Mouse (Mus musculus) embryo, embryonic 11 days (tissue): ENCODE data around the gene Ace.
A peak's percentile ranks its signal among the peaks of the same experiment; 100 is the strongest.

Experiments
- DNase-seq: peaks from one replicate; pipeline ENCODE4 v3.0.0-alpha.2; 2015

Gene Ace

DNA sequence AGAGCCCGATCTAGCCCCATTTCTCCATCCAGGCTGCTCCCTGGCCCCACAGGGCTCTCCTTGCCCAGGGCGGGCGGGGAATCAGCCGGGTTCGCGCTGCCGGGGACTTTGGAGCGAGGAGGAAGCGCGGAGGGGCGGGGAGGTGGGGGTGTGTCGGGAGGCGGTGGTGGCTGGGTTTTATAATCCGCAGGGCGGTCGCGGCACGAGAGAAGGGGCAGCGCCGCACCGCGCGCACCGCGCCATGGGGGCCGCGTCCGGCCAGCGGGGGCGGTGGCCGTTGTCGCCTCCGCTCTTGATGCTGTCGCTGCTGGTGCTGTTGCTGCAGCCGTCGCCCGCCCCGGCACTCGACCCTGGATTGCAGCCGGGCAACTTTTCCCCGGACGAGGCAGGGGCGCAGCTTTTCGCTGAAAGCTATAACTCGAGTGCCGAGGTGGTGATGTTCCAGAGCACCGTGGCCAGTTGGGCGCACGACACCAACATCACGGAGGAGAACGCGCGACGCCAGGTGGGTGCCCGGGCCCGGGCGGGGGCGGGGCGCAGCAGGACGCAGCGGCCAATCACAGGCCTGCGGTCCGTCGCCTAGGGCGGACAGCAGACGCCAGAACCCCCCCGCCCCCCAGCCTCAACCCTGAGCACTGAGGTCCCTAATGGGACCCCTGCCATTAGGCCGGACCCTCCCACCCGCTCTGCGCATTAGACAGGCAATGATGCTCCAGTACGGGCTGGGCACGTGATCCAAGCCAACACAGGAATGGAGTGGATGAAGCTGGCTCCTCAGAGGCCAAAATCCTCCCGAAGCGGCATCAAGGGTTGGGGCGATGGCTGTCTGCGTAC, at the start of gene Ace:
Gene Ace, plus strand, starts transcription at position 205 of the 834 bp plus-strand sequence.
- peak; percentile 57 for DNase-seq

DNA sequence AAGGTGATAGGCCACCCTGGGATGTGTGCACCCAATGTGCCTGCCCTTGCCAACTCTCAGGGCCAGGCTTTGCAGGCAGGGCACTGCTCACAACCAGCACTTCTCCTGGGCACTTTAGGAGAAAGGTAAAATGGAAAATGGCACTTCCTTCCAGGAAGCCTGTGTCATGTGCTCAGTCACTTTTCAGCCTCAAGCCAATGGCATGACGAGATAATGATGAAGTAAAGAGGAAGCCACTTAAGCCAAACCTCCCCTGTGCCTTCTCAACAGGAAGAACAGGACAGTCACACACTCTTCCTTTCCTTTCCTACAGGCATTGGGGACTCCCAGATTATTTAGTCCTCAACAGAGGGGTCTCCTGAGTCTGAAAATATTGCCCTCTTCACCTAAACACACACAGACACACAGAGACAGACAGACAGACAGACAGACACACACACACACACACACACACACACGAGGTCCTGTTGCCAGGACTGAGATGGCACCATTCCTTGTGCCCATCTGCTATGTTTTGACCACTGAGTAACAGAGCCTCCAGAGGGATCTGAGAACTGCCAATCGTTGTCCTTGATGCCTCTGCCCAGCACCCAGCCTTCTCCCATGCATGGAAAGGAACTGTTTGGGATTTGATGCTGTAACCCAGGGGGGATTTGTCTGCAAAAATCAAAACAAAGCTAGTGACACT, 47.5 kb upstream of the Ace start:
- no peak for DNase-seq

DNA sequence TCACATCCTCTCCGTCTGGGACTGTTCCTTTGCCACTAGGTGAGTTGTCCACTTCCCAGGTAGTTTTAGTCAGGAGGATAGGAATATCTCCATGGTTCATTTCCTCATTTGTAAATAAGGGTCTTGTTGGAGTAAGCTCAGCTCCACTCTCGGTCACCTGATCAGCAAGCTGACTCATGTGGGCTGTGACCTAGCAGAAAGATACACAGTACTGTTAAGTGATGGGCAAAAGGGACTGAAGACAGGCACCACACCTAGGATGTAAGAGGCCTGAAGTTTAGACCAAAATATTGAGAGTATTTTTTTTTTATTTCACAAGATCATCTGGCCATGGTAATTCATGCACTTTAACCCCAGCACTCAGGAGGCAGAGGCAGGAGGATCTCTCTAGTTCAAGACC, 46.9 kb upstream of the Ace start:
- DNase-seq = no peak

DNA sequence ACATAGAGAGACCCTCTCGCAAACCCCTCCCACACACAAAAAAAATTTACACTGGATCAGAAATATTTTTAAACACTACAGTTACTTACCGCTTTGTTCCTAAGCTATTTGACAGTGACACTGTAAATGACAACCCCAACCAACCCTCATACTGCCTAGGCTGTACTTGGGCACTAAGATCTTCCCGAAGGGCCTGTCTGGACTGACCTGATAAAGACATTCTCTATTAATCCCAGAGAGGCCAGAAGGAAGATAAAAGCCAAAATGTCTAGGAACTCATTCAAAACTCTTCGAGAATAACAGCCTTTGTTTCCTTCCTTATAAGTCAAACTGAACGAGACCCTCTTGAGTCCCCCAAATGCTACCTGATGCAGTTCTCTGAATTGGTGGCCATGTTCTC, 46.5 kb upstream of the Ace start:
- no peak for DNase-seq

DNA sequence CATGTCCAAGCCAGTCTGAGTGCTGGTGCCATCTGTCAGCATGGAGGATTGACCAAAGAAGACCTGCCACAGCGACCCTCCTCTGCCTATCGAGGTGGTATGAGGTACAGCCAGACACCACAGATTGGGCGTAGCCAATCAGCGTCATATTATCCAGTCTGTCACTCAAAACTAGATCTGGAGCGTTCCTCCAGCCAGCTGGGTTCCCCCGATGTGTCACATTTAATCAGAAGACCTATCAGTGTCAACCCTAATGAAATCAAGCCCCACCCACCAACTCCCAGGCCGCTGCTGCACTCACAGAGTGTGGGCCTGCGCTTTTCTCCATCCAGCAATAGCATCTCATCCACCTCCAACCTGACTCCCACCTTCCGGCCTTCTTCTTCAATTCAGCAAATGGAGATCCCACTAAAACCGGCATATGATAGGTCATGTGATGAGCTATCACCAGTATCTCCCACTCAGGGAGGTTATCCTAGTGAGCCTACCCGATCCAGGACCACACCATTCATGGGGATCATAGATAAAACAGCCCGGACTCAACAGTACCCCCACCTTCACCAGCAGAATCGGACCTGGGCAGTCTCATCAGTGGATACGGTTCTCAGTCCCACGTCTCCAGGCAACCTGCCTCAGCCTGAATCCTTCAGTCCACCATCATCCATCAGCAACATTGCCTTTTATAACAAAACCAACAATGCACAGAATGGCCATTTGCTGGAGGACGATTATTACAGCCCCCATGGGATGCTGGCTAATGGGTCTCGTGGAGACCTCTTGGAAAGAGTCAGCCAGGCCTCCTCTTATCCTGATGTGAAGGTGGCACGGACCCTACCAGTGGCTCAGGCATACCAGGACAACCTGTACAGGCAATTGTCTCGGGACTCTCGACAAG, 44.7 kb upstream of the Ace start:
- no peak for DNase-seq

DNA sequence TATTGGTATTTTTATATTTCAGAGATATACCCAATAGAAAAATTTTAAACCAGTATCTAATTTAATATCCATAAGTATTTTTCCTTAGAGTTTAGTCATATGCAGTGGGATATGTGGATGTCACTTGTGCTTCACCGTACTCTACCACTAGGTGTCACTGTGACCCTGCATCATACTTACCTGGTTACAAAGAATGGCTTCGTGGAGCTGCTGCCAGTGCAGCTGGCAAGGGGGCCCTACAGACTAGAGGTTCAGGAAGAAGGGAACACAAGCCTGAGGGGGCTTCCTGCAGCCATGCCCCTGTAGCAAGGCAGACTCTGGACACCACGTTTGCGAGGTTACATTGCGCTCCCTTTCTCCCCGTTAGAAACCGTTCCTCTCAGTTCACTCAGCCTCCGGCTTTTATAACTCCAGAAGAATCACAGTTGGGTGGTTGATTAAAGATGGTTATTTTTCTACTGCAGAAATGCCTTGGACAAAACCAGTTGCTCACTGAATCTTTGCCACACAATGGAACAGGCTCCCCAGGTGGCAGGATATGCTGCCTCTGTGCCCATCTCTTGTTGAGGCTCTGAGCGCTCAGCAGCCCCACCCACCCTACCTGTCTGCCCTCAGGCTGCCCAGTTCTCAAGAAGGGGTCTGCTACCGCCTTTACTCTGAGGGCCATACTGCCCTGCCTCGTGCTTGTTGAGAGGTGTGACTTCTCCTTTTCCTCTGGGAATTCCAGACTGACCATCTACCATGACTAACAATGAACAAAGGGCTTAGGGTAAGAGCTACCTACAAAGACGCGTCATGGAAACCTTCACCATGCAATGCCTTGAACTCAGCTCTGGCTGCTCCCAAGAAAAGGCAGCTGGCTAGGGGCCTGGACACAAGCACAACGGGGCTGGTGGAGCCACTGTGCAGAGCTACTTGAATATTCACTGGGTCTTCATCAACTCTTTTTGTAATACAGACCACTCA, 40.4 kb upstream of the Ace start:
- DNase-seq = peak; percentile 86

DNA sequence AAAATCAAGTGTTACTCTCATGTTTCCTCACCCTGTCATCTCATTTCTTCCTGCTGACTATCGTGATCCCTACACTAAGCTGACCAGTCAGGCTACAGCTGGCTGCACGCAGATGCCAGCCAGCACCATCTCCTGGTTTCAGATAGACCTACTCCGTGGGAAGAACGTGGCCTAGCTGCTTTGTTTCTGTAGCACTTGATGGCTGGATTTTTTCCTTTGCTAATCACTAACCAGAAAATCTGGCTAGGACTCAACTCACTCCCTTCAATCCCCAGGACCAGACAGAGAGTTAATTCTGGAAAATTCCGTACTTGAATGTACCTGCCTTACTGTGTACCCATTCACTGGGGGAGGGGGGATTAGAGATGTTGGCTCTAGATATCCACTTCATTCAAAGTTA, 39.6 kb upstream of the Ace start:
- no peak for DNase-seq

DNA sequence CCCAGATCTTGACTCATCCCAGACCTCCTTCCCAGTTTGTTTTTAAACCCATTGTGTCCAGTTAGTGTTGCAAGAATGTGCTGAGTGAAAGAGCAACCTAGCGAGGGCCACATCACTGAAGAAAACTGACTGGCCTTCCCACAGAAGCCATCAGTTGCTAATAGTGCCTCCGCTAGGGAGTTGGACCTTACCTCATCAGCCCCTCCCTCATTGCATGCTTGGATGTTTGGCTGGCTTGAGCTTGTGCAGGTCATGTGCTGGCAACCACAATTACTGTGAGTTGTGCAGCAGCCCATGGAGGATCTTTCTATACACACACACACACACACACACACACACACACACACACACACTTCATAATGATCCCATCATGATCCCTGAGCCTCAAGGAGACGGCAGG, 36.4 kb upstream of the Ace start:
- no peak for DNase-seq

DNA sequence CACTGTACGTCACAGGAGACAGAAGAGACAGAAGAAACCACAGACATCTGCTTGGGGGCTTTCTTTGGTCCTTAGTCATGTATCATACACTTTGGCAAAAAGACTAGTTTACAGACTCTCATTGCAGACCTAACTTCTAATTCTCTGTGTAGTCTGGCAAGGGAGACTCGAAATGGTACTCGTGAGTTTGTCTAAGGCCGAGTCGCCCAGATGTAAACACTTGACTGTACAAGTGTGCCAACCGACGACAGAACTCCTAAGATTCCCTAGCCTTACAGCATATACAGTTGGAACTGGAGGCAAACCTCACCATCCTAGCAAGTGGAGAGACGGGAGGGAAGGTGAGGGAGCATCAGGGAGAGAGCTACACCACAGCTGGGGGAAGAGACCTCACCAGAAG, 34.0 kb upstream of the Ace start:
- DNase-seq = no peak

DNA sequence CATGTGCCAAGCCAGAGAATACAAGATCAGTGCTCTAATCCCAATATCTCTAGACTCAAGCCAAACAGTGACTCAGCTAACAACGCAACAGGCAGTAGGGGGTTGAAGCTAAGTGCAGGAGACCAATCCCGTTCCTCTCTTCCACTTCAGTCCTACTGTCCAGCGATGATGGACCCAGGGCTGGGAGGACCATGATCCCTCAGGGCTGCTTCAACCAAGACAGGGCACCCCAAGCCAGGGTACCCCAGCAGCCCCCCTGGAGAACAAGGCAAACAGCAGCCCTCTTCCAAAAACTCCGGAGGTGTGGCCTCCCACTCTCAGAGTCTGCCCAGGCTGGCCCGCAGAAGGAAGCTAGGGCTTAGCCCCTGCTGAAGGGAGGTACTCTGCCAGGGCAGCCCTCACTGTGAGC, 33.4 kb upstream of the Ace start:
- DNase-seq = no peak

DNA sequence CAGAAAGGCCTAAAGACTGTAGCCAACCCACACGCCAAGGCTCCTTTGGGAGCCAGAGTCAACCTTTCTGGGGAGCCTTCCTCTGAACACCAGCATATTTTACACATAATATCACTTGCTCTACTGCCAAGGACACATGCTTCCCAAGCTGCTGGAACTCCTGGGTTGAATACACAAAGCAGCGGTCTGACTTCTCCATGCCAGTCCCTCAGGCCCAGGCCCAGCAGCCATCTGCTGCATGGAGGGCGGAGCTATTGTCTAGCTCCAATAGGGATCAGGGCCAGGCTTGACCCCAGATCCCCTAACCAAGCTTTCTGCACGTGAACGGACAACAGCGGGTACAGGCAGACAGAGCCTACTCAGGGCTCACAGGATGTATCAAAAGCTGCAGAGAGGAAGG, 32.9 kb upstream of the Ace start:
- DNase-seq = peak; percentile 51

DNA sequence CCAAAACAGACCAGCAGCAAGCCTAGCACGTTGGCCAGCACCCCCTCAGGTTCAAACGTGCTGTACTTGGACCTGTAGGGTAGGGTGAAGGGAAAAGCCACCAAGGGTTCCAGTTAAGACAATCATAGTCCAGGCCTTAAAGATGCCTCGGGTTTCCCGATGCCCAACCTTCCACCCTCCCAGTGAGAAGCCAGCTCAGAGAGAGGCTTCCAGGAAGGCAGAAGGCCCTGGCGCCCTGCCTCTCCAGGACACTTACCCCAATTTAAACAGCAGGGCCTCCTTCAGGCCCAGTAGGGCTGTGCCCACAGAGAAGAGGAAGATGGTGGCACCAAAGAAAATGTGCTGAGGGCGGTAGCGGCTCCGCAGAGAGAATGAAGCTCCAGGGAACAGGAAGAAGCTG, 32.2 kb upstream of the Ace start:
- DNase-seq = no peak

DNA sequence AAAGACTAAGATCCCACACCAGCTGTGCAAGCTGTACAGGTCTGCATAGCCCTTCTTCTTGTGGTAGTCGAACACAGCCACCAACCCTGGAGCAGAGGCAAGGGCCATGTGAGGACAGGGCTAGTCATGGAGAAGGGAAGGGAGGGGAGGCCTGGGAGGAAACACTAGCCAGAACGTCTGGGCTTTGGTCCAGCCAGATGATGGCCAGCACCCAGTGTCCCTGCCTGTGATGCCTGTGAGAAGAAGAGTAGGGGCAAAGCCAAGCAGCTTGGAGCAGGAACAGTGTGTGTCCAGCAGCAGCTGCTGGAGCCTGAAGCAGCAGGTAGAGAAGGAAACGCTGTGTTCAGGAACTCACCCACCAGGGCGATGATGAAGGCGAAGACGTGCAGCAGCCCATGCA, 31.5 kb upstream of the Ace start:
- no peak for DNase-seq

DNA sequence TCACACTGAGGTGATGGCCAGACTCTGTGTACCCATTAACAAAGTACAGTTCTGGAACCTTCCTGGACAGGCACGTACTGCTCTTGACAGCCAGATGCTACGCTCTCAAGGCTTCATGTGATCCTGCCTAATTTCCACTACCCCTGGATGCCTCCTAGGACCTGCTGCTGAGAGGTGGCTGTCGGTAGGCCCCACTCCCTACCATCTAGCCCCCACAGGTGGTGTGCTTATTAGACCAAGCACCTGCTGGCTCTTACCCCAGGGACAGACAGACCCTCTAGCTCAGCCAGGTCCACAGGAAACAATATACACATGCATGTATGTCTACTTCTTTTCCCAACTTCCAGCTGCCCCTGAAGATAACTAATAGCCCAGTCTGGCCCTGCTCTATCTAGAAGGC, 30.8 kb upstream of the Ace start:
- DNase-seq = no peak

DNA sequence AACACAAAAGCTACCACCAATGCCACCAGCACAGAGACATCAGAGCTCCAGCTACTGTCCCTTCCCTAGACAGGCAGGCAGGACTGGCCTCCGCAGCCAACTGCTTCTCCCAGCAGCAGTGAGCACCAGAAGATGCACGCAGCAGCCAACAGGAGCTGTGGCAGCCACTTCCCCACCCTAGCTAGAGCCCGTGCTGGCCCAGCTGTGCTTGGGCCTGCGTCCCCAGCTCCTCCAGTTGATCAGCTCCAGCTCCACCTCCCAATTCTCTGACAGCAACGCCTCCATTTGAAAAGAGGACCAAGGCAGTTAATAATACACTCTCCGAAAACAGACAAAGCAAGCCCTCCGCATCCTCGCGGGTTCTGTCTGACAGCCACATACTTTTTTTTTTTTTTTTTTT, 29.0 kb upstream of the Ace start:
- no peak for DNase-seq

DNA sequence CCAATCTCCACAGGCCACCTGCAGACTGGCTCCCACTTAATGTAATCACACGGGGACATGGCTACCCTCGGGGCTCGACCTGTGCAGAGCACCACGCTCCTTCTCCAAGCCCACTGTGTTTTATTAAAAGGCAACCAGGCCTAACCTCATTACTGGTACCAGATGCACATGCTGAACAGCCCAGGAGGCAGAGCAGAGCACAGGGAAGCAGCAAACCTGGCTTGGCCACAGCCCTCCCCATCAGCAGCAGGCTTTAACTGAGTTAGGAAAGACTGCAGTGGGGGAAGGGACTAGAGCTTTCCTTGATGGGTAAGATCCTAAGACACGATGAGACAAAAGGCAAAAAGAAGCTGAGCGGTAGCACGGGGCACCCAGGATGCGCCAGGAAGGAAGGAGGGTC, 25.8 kb upstream of the Ace start:
- no peak for DNase-seq

DNA sequence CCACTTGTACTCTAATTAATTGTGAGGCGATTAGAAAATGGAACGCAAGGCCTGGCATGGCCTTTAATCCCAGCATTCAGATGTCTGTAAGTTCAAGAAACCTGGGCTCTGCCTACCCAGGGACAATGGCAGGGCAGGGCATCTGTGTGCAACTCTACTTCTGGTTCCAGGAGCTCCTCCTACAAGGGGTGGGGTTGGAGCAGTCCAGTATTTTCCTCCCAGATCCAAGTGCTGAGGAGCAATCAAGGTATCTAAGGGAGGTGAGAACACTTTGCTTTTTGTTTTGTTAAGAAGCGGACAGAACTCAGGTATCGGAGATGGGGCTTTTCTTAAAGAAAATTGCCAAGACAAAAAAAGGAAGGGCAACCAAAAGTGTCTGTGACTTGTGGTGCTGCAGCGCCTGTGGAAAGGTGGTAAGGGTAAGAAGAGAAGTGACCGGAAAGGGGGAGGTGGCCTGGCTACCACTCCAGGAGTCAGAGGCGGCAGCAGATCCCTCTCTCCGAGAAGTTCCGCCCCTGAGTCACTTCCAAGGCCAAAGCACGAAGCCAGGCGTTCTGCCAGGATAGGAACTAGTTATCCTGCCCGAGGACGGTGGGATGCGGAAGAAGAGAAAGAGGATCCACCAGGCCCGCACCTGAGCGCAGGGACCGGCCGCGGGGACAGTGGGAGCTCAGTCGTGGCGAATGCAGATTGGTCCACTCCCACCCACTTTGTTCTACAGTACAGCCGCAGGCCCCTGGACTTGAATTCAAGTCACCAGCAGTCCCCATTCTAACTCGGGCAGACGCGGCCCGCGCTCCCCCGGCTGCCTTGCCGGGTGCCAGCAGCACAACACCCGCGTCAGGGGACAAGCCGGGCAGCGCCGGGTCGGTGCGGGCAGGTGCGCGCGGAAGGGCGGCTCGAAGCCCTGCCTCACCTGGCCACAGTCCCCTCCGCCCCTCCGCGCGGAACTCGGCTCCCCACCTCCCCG, 24.3 kb upstream of the Ace start:
- DNase-seq = peak; percentile 39

DNA sequence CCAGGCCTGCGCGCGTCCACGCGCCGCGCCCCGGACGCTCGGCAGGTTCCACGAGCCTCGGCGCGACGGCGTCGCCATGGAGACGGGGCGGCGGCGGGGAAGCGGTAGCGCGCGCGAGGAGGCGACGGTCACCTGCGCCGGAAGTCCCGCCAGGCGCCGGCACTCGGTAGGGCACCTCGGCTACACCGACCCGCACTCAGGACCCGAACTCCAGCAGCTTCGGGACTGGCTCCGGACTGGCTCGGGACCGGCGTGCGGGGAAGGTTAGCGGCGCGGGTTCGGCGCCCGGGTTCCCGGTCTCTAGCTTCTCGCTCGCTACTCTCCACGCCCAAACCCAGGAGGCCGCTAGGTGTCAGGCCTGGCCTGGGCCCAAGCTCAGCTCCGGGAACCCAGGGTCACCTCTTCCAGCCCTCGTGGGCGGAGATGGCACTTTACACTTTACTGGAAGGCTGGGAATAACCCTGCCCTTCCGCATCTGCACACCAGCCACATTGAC, 23.6 kb upstream of the Ace start:
- peak; percentile 84 for DNase-seq

DNA sequence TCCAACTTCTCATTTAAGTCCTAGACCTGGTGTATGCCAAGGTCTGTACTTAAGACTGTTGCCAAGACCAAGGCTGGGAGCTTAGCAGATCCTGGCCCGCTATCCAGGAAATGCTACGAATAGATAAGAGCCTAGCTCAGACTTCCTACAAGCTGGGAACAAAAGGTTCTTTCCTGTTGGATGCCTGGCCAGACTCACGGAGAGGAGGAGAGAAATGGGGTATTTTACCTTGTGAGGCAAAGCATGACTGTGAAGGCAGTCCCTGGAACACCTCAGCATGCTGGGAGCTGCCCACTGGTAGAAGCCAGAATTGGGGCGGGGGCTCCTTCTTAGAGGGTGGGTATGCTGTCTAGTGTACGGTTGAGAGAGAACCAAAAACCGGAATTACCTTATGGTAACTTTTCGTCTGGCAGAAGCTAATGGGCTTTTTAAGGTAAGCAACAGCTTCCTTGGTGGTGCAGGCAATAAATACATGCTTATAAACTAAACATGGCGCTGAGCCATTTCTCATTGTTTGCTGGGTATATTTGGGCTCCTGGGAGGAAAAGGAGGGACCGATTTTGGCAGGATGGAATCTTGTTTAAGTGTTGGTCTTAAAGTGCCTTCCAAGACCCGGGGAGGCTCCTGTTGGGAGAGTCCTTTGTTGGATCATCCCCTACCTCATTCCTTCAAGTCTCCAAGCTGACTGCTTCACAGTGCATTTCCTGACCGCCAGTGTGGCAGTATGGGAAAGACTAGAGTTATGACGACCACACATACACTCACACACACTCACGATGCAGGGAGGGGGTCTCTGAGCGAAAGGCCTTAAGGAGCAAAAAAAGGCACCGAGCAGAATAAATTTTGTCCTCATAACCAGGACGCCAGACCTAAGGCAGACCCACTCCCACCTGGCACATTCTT, 22.7 kb upstream of the Ace start:
- DNase-seq = no peak

DNA sequence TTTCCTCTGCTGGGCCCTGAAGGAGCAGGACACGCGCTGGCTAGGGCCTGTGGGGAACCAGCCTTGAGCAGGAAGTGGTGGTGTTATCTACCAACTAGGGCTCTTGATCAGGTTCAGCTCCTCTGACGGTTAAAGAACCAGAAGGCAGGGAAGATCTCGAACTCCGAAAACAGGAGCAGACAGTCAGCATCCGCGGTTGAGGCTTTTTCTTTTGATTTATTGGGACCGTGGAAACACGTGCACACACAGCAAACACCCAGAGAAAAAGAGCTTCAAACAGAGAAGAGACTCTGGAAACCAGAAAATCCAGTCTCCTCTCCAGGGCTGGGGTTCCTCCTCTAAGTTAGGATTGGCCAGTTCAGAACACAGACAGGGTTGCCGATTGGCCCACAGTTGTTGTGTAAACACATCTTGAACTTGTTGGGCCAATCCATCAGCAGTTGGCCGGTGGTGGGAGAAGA, 21.0 kb upstream of the Ace start:
- no peak for DNase-seq
